ENCODE assay signal across 19 mouse cellular contexts in the genomic region with DNA sequence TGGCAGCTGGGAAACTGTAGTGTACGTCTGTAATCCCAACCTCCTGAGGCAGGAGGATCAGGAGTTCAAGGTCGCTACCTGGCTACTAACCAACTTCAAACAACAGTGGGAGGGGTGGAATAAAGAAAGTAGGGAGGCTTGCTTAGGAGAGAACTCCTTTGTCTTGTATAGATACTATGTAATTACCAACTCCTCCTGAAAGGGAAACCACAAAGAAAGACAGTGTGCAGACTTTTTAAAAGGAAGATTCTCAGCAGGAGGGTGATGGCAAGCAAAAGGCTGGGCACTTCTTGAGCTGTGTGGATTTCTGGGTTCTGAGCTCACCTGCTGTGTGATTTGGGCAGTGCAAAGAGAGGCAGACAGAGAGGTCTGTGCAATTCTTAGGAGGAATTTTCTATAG. TPM values are rescaled to one million over a fixed set of nuclear protein-coding genes. Genes with fewer than 3 reads are reported as not detected.
DNase-seq lines count a peak whose midpoint lies in the region; ATAC-seq and TF ChIP-seq lines count a peak whose summit lies in the region.
"Had no signal": no experiment of that assay in that cellular context is flagged by ENCODE, and none has a peak within 500 bp of the region (broad histone marks: within the 10 kb centered on the region; RNA-seq: fewer than 3 reads in every experiment).

No protein-coding gene starts in this region.

- peaks cover 68% of the 10 kb centered on the region for H3K27me3 ChIP-seq in hindbrain, embryonic 14.5 days (ENCODE audit: control insufficient read depth, insufficient read depth, low read length)
- H3K27me3 ChIP-seq in hindbrain, embryonic 11.5 days (ENCODE audit: control insufficient read depth, insufficient read depth, low read length): peaks cover 27% of the 10 kb centered on the region
- peaks cover 81% of the 10 kb centered on the region for H3K27me3 ChIP-seq in E14TG2a.4 (ENCODE audit: insufficient read depth, low read length)
- H3K27me3 ChIP-seq in embryonic facial prominence, embryonic 13.5 days: peaks cover 65% of the 10 kb centered on the region
- peaks cover 100% of the 10 kb centered on the region for H3K27me3 ChIP-seq in forebrain, embryonic 10.5 days (ENCODE audit: poor library complexity, severe bottlenecking)

- peak overlapping the region; percentile 59; the same call in 1 of the 2 replicates for H3K4me2 ChIP-seq in hindbrain, embryonic 14.5 days (replicated peaks)
- H3K4me2 ChIP-seq in hindbrain, embryonic 11.5 days (replicated peaks; ENCODE audit: low read depth, low read length): no peak overlapping the region
- peak overlapping the region; percentile 85; the same call in 1 of the 2 replicates for H3K4me2 ChIP-seq in embryonic facial prominence, embryonic 13.5 days

- H3K36me3 ChIP-seq in hindbrain, embryonic 14.5 days (replicated peaks; ENCODE audit: control insufficient read depth, insufficient read depth): no peaks in the 10 kb centered on the region
- H3K36me3 ChIP-seq in hindbrain, embryonic 11.5 days (ENCODE audit: control insufficient read depth, insufficient read depth, low read length): no peaks in the 10 kb centered on the region
- H3K36me3 ChIP-seq in E14TG2a.4 (ENCODE audit: insufficient read depth, low read length) (no peaks in the 10 kb centered on the region), ES-E14 (ENCODE audit: control insufficient read depth, insufficient read depth, low read length, poor library complexity, severe bottlenecking) (no peaks in the 10 kb centered on the region)
- H3K36me3 ChIP-seq in embryonic facial prominence, embryonic 13.5 days: no peaks in the 10 kb centered on the region
- no peaks in the 10 kb centered on the region for H3K36me3 ChIP-seq in forebrain, embryonic 10.5 days (replicated peaks)
- H3K36me3 ChIP-seq: heart, embryonic 13.5 days; midbrain, embryonic 13.5 days had no signal

- intact Hi-C loops in gastrocnemius, adult 2 months (cut with DNase I): no loop called here

- ATAC-seq in hindbrain, embryonic 14.5 days (ENCODE audit: low FRiP score): no peak
- ATAC-seq in hindbrain, embryonic 11.5 days (ENCODE audit: low FRiP score): no peak
- ATAC-seq in embryonic facial prominence, embryonic 13.5 days (ENCODE audit: insufficient number of reproducible peaks, insufficient read depth, low FRiP score, low TSS enrichment, low read depth): no peak
- ATAC-seq: forebrain, embryonic 14.5 days; inflammation-experienced regulatory T-cells, adult 6 months; liver, postnatal 0 days; lung, postnatal 0 days had no signal

- WGBS in hindbrain, embryonic 14.5 days: 23% methylated on average over 2 of the region's 2 CpGs
- 8% methylated on average over 2 of the region's 2 CpGs for WGBS in hindbrain, embryonic 11.5 days
- 40% methylated on average over 2 of the region's 2 CpGs for WGBS in embryonic facial prominence, embryonic 13.5 days
- WGBS in forebrain, embryonic 10.5 days: 14% methylated on average over 2 of the region's 2 CpGs

- H3K4me3 ChIP-seq in hindbrain, embryonic 14.5 days (replicated peaks; ENCODE audit: low read length): no peak overlapping the region
- no peak overlapping the region for H3K4me3 ChIP-seq in hindbrain, embryonic 11.5 days (ENCODE audit: low read depth, low read length)
- peak overlapping the region; percentile 69 for H3K4me3 ChIP-seq in E14TG2a.4 (replicated peaks; ENCODE audit: low read length)
- peak overlapping the region in 1 of 2 experiments; percentile 58; a peak in 1 of 4 replicates for H3K4me3 ChIP-seq in ES-E14 (ENCODE audit: insufficient read depth in 1 of 2, low read depth in 1 of 2, low read length in 2 of 2, poor library complexity in 1 of 2, severe bottlenecking in 1 of 2)
- H3K4me3 ChIP-seq in embryonic facial prominence, embryonic 13.5 days: no peak overlapping the region
- no peak overlapping the region for H3K4me3 ChIP-seq in gastrocnemius, adult 2 months
- no peak overlapping the region; the same call in 1 of the 2 replicates for H3K4me3 ChIP-seq in forebrain, embryonic 10.5 days
- H3K4me3 ChIP-seq: heart, adult 2 months had no signal

- peaks cover 15% of the 10 kb centered on the region; the same call in 1 of the 2 replicates for H3K4me1 ChIP-seq in hindbrain, embryonic 14.5 days (replicated peaks; ENCODE audit: control insufficient read depth, insufficient read depth, low read length)
- peaks cover 14% of the 10 kb centered on the region for H3K4me1 ChIP-seq in hindbrain, embryonic 11.5 days (replicated peaks; ENCODE audit: control insufficient read depth, insufficient read depth, low read length)
- H3K4me1 ChIP-seq in E14TG2a.4 (replicated peaks; ENCODE audit: low read depth, low read length) (peaks cover 66% of the 10 kb centered on the region), ES-E14 (ENCODE audit: control insufficient read depth in 2 of 2, insufficient read depth in 2 of 2, low read length in 2 of 2, poor library complexity in 1 of 2) (peaks cover 0 to 14% of the 10 kb centered on the region in 2 experiments; a peak in 2 of 4 replicates)
- peaks cover 43% of the 10 kb centered on the region for H3K4me1 ChIP-seq in embryonic facial prominence, embryonic 13.5 days
- peaks cover 61% of the 10 kb centered on the region for H3K4me1 ChIP-seq in forebrain, embryonic 10.5 days

- in situ Hi-C loops in ES-E14 (cut with MboI; ENCODE audit: low sequenced_read_pairs in 2 of 2, unreplicated experiment in 2 of 2): no loop called here

- no peaks in the 10 kb centered on the region for H3K9me3 ChIP-seq in hindbrain, embryonic 14.5 days (ENCODE audit: control insufficient read depth, low read length)
- no peaks in the 10 kb centered on the region for H3K9me3 ChIP-seq in hindbrain, embryonic 11.5 days (ENCODE audit: control insufficient read depth, low read length)
- H3K9me3 ChIP-seq in E14TG2a.4 (ENCODE audit: low read length): no peaks in the 10 kb centered on the region
- no peaks in the 10 kb centered on the region for H3K9me3 ChIP-seq in ES-E14 (ENCODE audit: control insufficient read depth, insufficient read depth, low read depth, low read length)
- H3K9me3 ChIP-seq in embryonic facial prominence, embryonic 13.5 days: no peaks in the 10 kb centered on the region
- H3K9me3 ChIP-seq in forebrain, embryonic 10.5 days: no peaks in the 10 kb centered on the region
- H3K9me3 ChIP-seq: heart, embryonic 13.5 days; megakaryocyte, embryonic 14.5 days; midbrain, embryonic 13.5 days had no signal

- no peak overlapping the region for H3K27ac ChIP-seq in hindbrain, embryonic 14.5 days
- H3K27ac ChIP-seq in hindbrain, embryonic 11.5 days (ENCODE audit: low read depth, low read length): no peak overlapping the region
- no peak overlapping the region for H3K27ac ChIP-seq in ES-E14 (ENCODE audit: insufficient read depth, low read depth, low read length, poor library complexity, severe bottlenecking)
- no peak overlapping the region for H3K27ac ChIP-seq in embryonic facial prominence, embryonic 13.5 days
- no peak overlapping the region for H3K27ac ChIP-seq in gastrocnemius, adult 2 months
- H3K27ac ChIP-seq in forebrain, embryonic 10.5 days: no peak overlapping the region
- H3K27ac ChIP-seq: heart, adult 2 months; heart, embryonic 13.5 days; midbrain, embryonic 13.5 days had no signal

- no peak overlapping the region for H3K9ac ChIP-seq in hindbrain, embryonic 14.5 days
- no peak overlapping the region for H3K9ac ChIP-seq in hindbrain, embryonic 11.5 days (ENCODE audit: low read depth, low read length)
- no peak overlapping the region for H3K9ac ChIP-seq in ES-E14 (ENCODE audit: insufficient read depth, low read depth, low read length, poor library complexity, severe bottlenecking)
- H3K9ac ChIP-seq in embryonic facial prominence, embryonic 13.5 days: no peak overlapping the region
- H3K9ac ChIP-seq: liver, postnatal 0 days had no signal

- no peak for TF ChIP-seq CTCF in E14TG2a.4 (conservative IDR thresholded peaks at IDR 0.05; ENCODE audit: low read length)
- no peak for TF ChIP-seq CTCF in gastrocnemius, adult 2 months (IDR thresholded peaks at IDR 0.05)

- DNase-seq in hindbrain, embryonic 14.5 days (ENCODE audit: low spot score): no peak
- no peak for DNase-seq in hindbrain, embryonic 11.5 days (ENCODE audit: low spot score)
- peak; percentile 92 for DNase-seq in ES-E14 (ENCODE audit: low read depth, low spot score)
- no peak for DNase-seq in gastrocnemius, adult 2 months
- DNase-seq in forebrain, embryonic 10.5 days (ENCODE audit: extremely low spot score, low spot score): no peak
- DNase-seq: gastrocnemius, postnatal 25 days; thymus, postnatal 25 days had no signal

TF ChIP-seq in ES-E14, 5 proteins besides CTCF, POLR2A, EP300 and RAD21:
- TF ChIP-seq CHD2 (IDR thresholded peaks at IDR 0.05; ENCODE audit: low read depth, low read length) (no peak), ZNF384 (IDR thresholded peaks at IDR 0.05; ENCODE audit: low read depth, low read length) (no peak), MAFK (IDR thresholded peaks at IDR 0.05; ENCODE audit: insufficient read depth, low read depth, low read length) (no peak), HCFC1 (IDR thresholded peaks at IDR 0.05; ENCODE audit: borderline replicate concordance, insufficient read depth, low read length) (no peak), ZC3H11A (IDR thresholded peaks at IDR 0.05; ENCODE audit: borderline replicate concordance, low read depth, low read length) (no peak)
TF ChIP-seq in ES-E14: peak in this region for 0.

RNA-seq across cellular contexts. Expression of a gene that starts 11.5 kb away (rescaled TPM):
- polyA plus RNA-seq in hindbrain, embryonic 14.5 days (2014; fragmentation: Nextera tagmentation; extraction: Ambion mirVana): 1.9 and 2.9 TPM in 2 replicates
- 58.3 and 66.3 TPM in 2 replicates for polyA plus RNA-seq in hindbrain, embryonic 11.5 days (2014; fragmentation: Nextera tagmentation; extraction: Ambion mirVana)
- 2.0 and 3.7 TPM in 2 replicates for total RNA-seq in ES-E14 (2012; rRNA removed)
- polyA plus RNA-seq in embryonic facial prominence, embryonic 13.5 days (2015; fragmentation: Nextera tagmentation; extraction: Ambion mirVana): 31.7 and 41.1 TPM in 2 replicates
- total RNA-seq in gastrocnemius, adult 2 months (2021): not detected
- 17.3 and 19.7 TPM in 2 replicates for polyA plus RNA-seq in forebrain, embryonic 10.5 days (2016; fragmentation: Nextera tagmentation; extraction: Ambion mirVana)
- total RNA-seq: monocyte, adult 5-6 weeks had no signal
- polyA plus RNA-seq: liver, postnatal 0 days; spleen, adult 2 months had no signal
